Mouse (Mus musculus) embryonic stem cell, embryonic (primary cell): ENCODE data around the gene Tdgf1.

Experiments
- CTCF ChIA-PET, 4 experiments: fragments of 300-600 bp in 2 of 4; fragments of 350-600 bp in 2 of 4; sonication (Branson Sonifier 250); formaldehyde crosslinking; loops; one replicate each; lab custom pipeline; 2022; ENCODE audit warnings: inconsistent platforms in 2 of 4; lab: Charles Lee
- POLR2A ChIA-PET, 4 experiments: fragments of 300-600 bp in 2 of 4; fragments of 350-600 bp in 2 of 4; sonication (Branson Sonifier 250); formaldehyde crosslinking; loops; one replicate each; lab custom pipeline; 2022; ENCODE audit warnings: antibody characterized with exemption in 4 of 4, inconsistent platforms in 1 of 4; lab: Charles Lee

Gene Tdgf1

DNA sequence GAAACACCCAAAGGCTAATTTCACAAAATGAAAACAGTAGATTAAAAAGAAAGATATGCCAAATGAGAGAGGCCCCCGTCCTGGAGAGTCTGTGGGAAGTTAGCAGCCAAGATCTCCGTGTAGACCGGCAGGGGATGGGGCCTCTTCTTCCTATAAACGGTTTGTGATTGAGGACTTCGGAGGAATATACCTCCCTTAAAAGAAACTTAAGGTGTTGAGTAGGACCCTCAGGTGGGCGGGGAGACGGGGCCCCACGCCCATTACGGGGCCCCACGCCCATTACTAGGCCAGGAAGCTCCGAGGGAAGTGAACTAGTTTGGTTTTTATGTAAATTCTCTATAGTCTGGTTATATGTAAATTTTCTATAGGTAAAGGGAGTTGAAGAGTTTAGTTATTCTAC lies at the start of gene Tdgf1:
Gene Tdgf1 (minus strand): TSS at position 233 of the 400 bp plus-strand sequence.
- ChIA-PET CTCF (interaction anchor here in 2 of 4 experiments (1.0 to 7.5 kb wide), 5 partner anchors 8 to 51 kb away, joined by 3 to 49 read pairs (median 6); no protein-coding TSS in a partner anchor), POLR2A (interaction anchor here (0.5 to 19.7 kb wide), 43 partner anchors 8 to 815 kb away, joined by 3 to 497 read pairs (median 6); partner anchors contain the start of genes Lrrc2 (in 2 of the 4), Als2cl (in 1 of the 4), Epm2aip1 (in 1 of the 4) and Fam240a (in 1 of the 4))

GRCm38 (mm10) chr9:110994716-110995172 lies 48.8 kb upstream of the Tdgf1 start:
- ChIA-PET POLR2A (interaction anchor here in 3 of 4 experiments (0.6 to 1.6 kb wide), 20 partner anchors 12 to 566 kb away, joined by 3 to 9 read pairs (median 4); partner anchors contain the start of genes Epm2aip1 (in 2 of the 3), Mlh1 (in 2 of the 3), Lrrc2 (in 1 of the 3) and Nbeal2 (in 1 of the 3)), CTCF (interaction anchor here in 3 of 4 experiments (0.6 to 1.6 kb wide), 14 partner anchors 27 to 295 kb away, joined by 3 to 8 read pairs (median 4); no protein-coding TSS in a partner anchor)

GRCm38 (mm10) chr9:110993281-110993709 lies 47.3 kb upstream of the Tdgf1 start:
- POLR2A ChIA-PET: interaction anchor here in 3 of 4 experiments (0.6 to 1.4 kb wide), 9 partner anchors 11 to 629 kb away, joined by 3 to 7 read pairs (median 5); partner anchors contain the start of genes Epm2aip1 (in 1 of the 3), Mlh1 (in 1 of the 3) and Tdgf1 (in 1 of the 3)
- CTCF ChIA-PET: interaction anchor here in 1 of 4 experiments (0.8 kb wide), 1 partner anchor 100 kb away, joined by 3 read pairs; no protein-coding TSS in a partner anchor

GRCm38 (mm10) chr9:110990204-110990603 lies 44.2 kb upstream of the Tdgf1 start, which contains the start of gene Rtp3:
Rtp3 (minus strand) TSS chr9:110990583.
- ChIA-PET CTCF (no interaction called here), POLR2A (interaction anchor here in 2 of 4 experiments (1.0 to 3.4 kb wide), 6 partner anchors 25 to 67 kb away, joined by 3 to 19 read pairs (median 4); no protein-coding TSS in a partner anchor)

GRCm38 (mm10) chr9:110989543-110989942 lies 43.6 kb upstream of the Tdgf1 start:
- ChIA-PET POLR2A (interaction anchor here in 2 of 4 experiments (1.0 to 3.4 kb wide), 5 partner anchors 8 to 42 kb away, joined by 3 to 19 read pairs (median 5); no protein-coding TSS in a partner anchor), CTCF (no interaction called here)

DNA sequence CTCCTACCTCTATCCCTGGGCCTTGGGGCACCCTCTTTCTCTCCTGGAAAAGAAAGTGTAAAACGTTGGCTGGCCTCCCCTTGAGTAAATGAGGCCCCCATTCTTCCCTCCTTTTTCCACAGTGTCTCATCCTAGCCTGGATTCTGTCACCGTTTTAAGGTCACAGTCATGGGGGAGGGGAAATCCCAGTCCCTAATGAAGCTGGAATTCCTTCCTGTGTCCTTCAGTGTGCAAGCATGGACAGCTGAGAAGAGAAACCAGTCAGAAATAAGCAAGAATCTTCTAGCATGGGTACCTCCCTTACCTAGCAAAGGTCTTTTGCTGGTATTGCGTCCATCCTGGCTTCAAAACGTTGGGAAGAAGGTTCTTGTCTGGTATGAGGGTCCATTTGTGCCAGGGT lies 43.2 kb upstream of the Tdgf1 start:
- POLR2A ChIA-PET: interaction anchor here in 3 of 4 experiments (0.6 to 3.4 kb wide), 5 partner anchors 8 to 42 kb away, joined by 3 to 19 read pairs (median 5); no protein-coding TSS in a partner anchor
- CTCF ChIA-PET: interaction anchor here in 2 of 4 experiments (1.1 to 1.5 kb wide), 2 partner anchors 8 kb away, joined by 3 to 6 read pairs; no protein-coding TSS in a partner anchor

GRCm38 (mm10) chr9:110988078-110988477 lies 42.1 kb upstream of the Tdgf1 start:
- POLR2A ChIA-PET: interaction anchor here in 2 of 4 experiments (0.6 to 3.4 kb wide), 4 partner anchors 8 to 1113 kb away, joined by 3 to 19 read pairs (median 4); no protein-coding TSS in a partner anchor

DNA sequence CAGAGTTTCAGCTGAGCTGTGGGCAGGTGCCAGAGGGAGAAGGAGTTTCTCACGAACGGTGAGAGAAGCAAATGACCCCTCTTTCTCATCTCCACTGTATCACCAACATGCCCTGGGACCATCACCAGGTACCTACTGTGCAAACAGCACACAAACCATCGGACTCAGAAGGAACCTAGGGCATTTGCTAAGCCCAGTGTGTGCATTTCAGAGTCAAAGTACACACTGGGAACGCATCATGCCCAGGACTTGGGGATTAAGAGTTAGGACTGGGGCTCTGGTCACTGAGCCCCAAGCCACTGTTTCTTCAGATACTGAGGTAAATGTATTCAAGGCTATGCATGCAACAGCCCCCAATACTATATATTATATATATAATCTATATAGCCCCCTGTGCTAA lies 41.4 kb upstream of the Tdgf1 start:
- ChIA-PET POLR2A (interaction anchor here in 3 of 4 experiments (0.5 to 2.4 kb wide), 3 partner anchors 10 to 48 kb away, joined by 3 to 6 read pairs (median 4); no protein-coding TSS in a partner anchor), CTCF (no interaction called here)

More at GRCm38 (mm10) chr9:110988078-110988477, 42.1 kb upstream of the Tdgf1 start:
- CTCF ChIA-PET: interaction anchor here in 3 of 4 experiments (0.6 to 1.5 kb wide), 4 partner anchors 9 to 68 kb away, joined by 3 to 6 read pairs (median 4); no protein-coding TSS in a partner anchor

- POLR2A ChIA-PET: no interaction called here
- CTCF ChIA-PET: no interaction called here
Observed at GRCm38 (mm10) chr9:110985951-110986350, 40.0 kb upstream of the Tdgf1 start.

- ChIA-PET POLR2A (no interaction called here), CTCF (no interaction called here)
Observed at GRCm38 (mm10) chr9:110985541-110985940, 39.6 kb upstream of the Tdgf1 start.

GRCm38 (mm10) chr9:110984096-110984495 lies 38.1 kb upstream of the Tdgf1 start:
- POLR2A ChIA-PET: interaction anchor here in 1 of 4 experiments (0.6 kb wide), 1 partner anchor 26 kb away, joined by 3 read pairs; no protein-coding TSS in a partner anchor
- CTCF ChIA-PET: interaction anchor here in 1 of 4 experiments (0.7 kb wide), 1 partner anchor 32 kb away, joined by 4 read pairs; the partner anchor contains the start of gene Lrrc2

DNA sequence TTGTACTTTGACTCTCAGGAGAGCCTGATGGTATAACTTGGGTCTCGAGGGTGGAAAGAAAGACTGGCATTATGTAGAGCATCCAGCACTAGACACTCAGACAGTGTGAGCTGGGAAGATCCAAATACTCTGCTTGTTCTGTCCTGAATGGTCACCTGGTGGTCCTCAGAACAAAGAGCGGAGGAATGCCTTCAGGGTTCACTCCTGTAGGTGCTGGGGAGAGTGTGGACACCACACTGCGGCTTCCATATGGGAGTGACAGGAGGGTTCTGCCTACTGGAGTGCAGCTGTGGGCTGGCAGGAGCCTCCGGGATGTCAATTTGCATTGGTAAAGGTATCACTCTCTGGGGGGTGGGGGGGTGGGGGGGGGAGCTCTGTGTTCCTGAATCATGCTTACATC lies 36.4 kb upstream of the Tdgf1 start:
- CTCF ChIA-PET: interaction anchor here in 2 of 4 experiments (0.6 to 1.8 kb wide), 4 partner anchors 15 to 127 kb away, joined by 3 to 6 read pairs (median 3); no protein-coding TSS in a partner anchor
- POLR2A ChIA-PET: interaction anchor here in 3 of 4 experiments (0.5 to 2.0 kb wide), 7 partner anchors 11 to 36 kb away, joined by 3 to 8 read pairs (median 3); partner anchors contain the start of gene Tdgf1 (in 1 of the 3)

GRCm38 (mm10) chr9:110979411-110979810 lies 33.5 kb upstream of the Tdgf1 start:
- POLR2A ChIA-PET: interaction anchor here in 3 of 4 experiments (0.6 to 1.8 kb wide), 18 partner anchors 9 to 126 kb away, joined by 3 to 16 read pairs (median 4); no protein-coding TSS in a partner anchor
- CTCF ChIA-PET: interaction anchor here in 3 of 4 experiments (0.6 to 1.0 kb wide), 4 partner anchors 20 to 98 kb away, joined by 3 to 6 read pairs (median 3); no protein-coding TSS in a partner anchor

DNA sequence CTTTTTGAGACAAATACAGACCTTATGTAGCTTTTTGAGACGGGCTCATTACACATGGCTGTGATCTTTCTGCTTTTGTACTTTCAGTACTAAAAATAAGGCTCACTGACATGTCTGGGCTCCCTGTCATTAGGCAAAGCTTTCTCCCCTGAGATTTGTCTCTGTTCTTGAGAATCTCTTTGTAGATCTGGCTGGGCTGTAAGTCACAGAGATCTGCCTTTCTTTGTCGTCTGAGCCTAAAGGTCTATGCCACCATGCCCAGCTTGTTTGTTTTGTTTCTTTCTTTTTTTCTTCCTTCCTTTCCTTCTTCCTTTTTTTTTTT lies 19.9 kb upstream of the Tdgf1 start:
- POLR2A ChIA-PET: interaction anchor here in 3 of 4 experiments (0.7 to 21.7 kb wide), 25 partner anchors 11 to 507 kb away, joined by 3 to 497 read pairs (median 6); partner anchors contain the start of genes Lrrc2 (in 2 of the 3), Tdgf1 (in 2 of the 3), Epm2aip1 (in 1 of the 3) and Mlh1 (in 1 of the 3)
- CTCF ChIA-PET: interaction anchor here in 3 of 4 experiments (0.7 to 2.2 kb wide), 5 partner anchors 12 to 550 kb away, joined by 3 to 16 read pairs (median 5); no protein-coding TSS in a partner anchor

GRCm38 (mm10) chr9:110965062-110965909 lies 19.3 kb upstream of the Tdgf1 start:
- ChIA-PET CTCF (interaction anchor here (0.5 to 2.2 kb wide), 11 partner anchors 11 to 549 kb away, joined by 3 to 16 read pairs (median 4); no protein-coding TSS in a partner anchor), POLR2A (interaction anchor here in 3 of 4 experiments (0.6 to 21.7 kb wide), 41 partner anchors 11 to 669 kb away, joined by 3 to 497 read pairs (median 4); partner anchors contain the start of genes Tdgf1 (in 3 of the 3), Lrrc2 (in 2 of the 3), Als2cl (in 1 of the 3) and Epm2aip1 (in 1 of the 3))

- CTCF ChIA-PET: interaction anchor here in 1 of 4 experiments (1.2 kb wide), 1 partner anchor 41 kb away, joined by 4 read pairs; no protein-coding TSS in a partner anchor
- POLR2A ChIA-PET: interaction anchor here in 3 of 4 experiments (0.6 to 21.7 kb wide), 8 partner anchors 10 to 326 kb away, joined by 3 to 497 read pairs (median 22); partner anchors contain the start of genes Lrrc2 (in 2 of the 3) and Tdgf1 (in 2 of the 3)
Observed at GRCm38 (mm10) chr9:110963566-110964115, 17.7 kb upstream of the Tdgf1 start.
